Mouse (Mus musculus) heart, postnatal 0 days (tissue): ENCODE measurements around the gene Sept1.

ENCODE experiments used
- CTCF ChIP-seq: IDR thresholded peaks from 2 replicates; pipeline ENCODE4 v1.5.1; 2016; ENCODE audit warnings: antibody characterized with exemption, control low read depth, low read depth
- EP300 ChIP-seq: IDR thresholded peaks from 2 replicates; pipeline ENCODE4 v1.6.1; 2016; ENCODE audit warnings: antibody characterized with exemption, low read depth

GRCm38 (mm10) chr7:127180783-127181182 lies 52.1 kb downstream of the Sept1 start:
- TF ChIP-seq CTCF (no peak), EP300 (no peak)
